Mouse (Mus musculus): ENCODE measurements around the gene Ncoa3. TPM values are rescaled to one million over a fixed set of nuclear protein-coding genes. Genes with fewer than 3 reads are reported as not detected.

Gene Ncoa3
- total RNA-seq, 2 experiments from 2014 or later = 34.6 to 37.8 TPM

- no peak for DNase-seq
These were observed 21.7 kb upstream of the Ncoa3 start for GRCm38 (mm10) chr2:165970767-165971166.

- DNase-seq = no peak
These were observed 18.1 kb upstream of the Ncoa3 start for GRCm38 (mm10) chr2:165974383-165974782.

DNA sequence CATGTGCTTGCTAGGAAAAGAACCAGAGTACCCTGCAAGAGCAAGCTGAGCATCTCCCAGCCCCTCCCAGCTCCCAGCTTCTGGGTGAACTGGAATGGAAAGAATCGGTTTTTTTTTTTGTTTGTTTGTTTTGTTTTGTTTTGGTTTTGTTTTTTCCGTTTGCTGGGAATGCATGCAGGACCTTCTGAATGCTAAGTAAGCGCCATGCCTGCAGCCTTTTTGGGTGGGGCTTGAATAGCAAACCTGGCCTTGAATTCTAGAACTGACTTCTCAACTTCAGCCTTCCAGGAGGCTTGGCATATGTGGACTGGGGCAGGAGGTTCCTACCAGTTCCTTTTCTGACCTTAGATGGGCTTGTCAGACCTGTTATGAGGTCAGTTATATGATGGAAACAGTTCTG is 16.2 kb upstream of the Ncoa3 start:
- DNase-seq = no peak

DNA sequence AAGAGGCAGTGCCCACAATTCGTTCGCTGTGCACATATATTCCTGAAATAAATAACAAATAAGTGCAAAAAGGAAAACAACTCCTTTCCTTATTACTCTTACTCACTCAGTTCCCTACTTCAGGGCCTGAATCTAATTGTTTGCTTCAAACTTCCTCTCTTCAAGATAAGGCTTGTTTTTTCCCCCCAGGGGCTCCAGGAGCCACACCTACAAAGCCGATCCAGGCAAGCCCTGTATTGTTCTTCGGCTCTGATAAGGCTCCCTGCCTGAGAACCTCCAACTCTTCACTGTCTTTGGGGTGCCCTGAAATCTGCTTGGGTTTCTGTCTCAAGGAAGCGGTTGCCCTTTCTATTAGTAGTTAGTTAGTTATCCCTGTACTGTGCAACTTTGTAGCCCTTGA is 15.6 kb upstream of the Ncoa3 start:
- DNase-seq = no peak

- no peak for DNase-seq
These were observed 14.3 kb upstream of the Ncoa3 start for GRCm38 (mm10) chr2:165978119-165978518.

GRCm38 (mm10) chr2:165981248-165981977 is 11.0 kb upstream of the Ncoa3 start:
- no peak for DNase-seq

- no peak for DNase-seq
These were observed 9.7 kb upstream of the Ncoa3 start for GRCm38 (mm10) chr2:165982512-165983389.

DNA sequence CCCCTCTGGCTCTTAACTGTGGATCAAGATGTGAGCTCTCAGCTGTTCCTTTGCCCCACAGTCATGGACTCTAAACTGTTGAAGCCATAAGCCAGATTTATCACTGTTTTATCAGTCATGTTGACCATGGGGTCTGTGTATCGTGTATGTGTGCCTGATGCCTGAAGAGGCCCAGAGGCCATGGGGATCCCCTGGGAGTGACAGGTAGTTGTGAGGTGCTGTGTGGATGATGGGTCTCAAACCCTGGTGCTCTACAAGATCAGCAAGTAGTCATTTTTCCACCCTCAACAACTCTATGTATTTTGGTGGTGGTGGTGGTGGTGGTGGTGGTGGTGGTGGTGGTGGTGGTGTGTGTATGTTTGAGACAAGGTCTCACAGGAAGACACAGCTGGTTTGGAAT is 8.1 kb upstream of the Ncoa3 start:
- DNase-seq = no peak

- DNase-seq = no peak
These were observed 7.5 kb upstream of the Ncoa3 start for GRCm38 (mm10) chr2:165984891-165985290.

DNA sequence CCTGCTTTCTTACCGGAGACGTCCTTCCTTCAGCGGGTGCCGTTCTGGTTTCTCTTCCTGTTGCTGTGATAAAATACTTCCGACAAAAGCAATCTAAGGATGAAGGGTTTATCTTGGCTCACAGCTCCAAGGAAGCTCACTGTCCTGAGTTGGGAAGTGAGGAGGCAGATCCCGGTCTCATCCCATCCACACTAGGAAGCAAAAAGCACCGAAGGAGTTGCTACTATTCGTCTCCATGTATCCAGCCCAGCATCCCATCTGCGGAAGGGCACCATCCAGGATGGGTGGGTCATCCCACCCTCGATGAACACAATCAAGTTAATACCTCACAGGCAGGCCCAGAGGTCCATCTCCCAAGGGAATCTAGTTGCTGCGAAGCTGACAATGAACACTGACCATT is 6.9 kb upstream of the Ncoa3 start:
- DNase-seq = no peak

GRCm38 (mm10) chr2:165986921-165987453 is 5.4 kb upstream of the Ncoa3 start:
- DNase-seq = peak; percentile 51 to 61

GRCm38 (mm10) chr2:165993173-165993900 is 901 bp downstream of the Ncoa3 start:
- peak in 1 of 2 experiments; percentile 23 for DNase-seq

DNA sequence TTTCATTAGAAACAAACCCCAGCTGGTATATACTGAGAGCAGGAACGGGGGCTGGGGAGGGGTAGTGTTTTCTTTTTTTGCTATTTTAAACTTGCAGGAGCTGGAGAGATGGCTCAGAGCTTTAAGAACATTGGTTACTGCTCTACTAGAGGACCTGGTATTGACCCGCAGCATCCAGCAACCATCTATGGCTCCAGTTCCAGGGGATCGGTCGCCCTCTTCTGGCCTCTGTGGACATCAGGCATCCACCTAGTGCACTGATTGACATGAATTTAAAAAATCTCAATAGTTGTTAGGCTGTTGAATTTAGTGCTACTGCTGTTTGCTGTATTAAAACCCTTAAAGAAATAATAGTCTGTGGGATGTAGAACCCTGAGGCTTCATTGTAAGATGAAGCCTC is 1.9 kb downstream of the Ncoa3 start:
- DNase-seq = no peak

DNA sequence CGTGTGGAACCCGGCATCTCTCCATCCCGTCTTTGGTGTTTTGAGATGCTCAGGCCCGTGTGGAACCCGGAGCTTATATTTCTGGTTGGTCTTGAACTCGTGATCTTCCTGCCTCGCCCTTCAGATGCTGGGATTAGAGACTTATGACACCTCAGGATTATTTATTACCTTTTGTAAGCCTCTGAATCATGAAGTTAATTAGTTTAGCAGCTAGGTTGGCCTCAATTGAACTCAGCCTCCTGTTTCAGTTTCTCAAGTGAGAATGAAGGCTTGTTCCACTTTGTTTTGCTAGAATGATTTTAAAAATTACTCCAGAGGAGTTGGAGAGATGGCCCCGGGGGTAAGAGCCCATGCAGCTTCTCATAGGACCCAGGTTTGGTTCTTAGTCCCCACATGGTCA is 3.3 kb downstream of the Ncoa3 start:
- DNase-seq = no peak

DNA sequence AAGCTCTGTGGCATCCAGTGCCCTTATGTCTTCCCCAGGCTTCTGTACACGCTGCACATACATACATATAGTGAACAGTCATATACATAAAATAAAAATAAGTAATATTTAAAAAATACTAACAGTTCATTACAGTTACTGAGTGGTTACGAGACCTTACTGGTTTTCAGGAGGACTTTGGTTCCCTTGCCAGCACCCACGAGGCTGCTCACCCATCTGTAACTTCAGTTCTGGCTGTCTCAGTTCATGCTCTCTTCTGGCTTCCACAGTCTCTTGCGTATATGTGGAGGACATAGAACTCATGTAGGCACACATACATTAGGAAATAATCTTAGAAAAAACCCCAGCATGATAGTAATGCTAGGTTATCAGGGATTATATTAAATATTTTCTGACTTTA is 3.7 kb downstream of the Ncoa3 start:
- DNase-seq = no peak

- DNase-seq = no peak
These were observed 5.0 kb downstream of the Ncoa3 start for GRCm38 (mm10) chr2:165997256-165997967.

- no peak for DNase-seq
These were observed 6.5 kb downstream of the Ncoa3 start for GRCm38 (mm10) chr2:165998969-165999368.

- DNase-seq = no peak
These were observed 7.4 kb downstream of the Ncoa3 start for GRCm38 (mm10) chr2:165999790-166000189.

- DNase-seq = no peak
These were observed 7.8 kb downstream of the Ncoa3 start for GRCm38 (mm10) chr2:166000242-166000641.

DNA sequence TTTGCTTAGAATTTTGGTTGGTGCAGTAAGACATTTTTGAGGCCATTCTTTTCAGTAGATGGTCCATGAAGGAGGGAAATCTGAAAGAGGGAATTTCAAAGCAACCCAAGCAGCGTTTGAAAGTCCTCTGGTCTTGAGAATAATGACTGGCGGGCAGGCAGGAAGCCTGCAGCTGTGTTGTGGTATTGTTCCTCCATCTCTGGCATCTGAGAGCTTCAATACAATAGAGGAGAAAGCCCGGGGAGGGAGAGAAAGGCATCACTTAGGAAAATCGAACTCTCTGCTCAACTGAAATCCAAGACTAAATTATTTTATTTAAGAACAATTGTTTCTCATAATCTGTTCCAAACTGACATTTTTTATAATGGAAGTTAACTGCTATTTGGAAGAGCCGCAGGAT is 8.3 kb downstream of the Ncoa3 start:
- no peak for DNase-seq

- no peak for DNase-seq
These were observed 8.9 kb downstream of the Ncoa3 start for GRCm38 (mm10) chr2:166001362-166001761.

DNA sequence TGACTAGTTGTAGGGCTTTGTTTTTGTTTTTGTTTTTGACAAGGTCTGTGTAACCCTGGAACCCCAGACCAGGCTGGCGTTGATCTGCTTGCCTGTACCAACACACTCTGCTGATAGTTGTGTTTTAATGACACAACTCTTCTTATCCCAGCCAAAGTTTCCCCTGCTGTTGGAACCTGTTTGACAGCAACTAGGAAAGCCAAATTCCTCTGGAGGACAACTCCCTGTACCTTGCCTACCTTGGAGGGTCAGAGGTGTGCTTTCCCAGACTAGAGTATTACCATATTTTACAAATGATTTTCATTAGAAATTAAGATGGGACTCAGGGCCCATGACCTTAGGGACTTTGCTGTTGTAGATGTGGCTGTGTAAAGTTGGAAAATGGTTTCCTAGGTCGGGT is 9.3 kb downstream of the Ncoa3 start:
- DNase-seq = no peak

Data from layer of hippocampus, postnatal 36 days (tissue).